Mouse (Mus musculus) adrenal gland, postnatal 36 days (tissue): ENCODE data around the gene Hsh2d. TPM values are rescaled to one million over a fixed set of nuclear protein-coding genes. Genes with fewer than 3 reads are reported as not detected.

ENCODE experiments used
- DNase-seq, 2 experiments: peaks; one replicate each; pipeline ENCODE4 v3.0.0; 2021; ENCODE audit warnings: mixed read lengths in 1 of 2
- long read RNA-seq, 2 experiments: library from polyadenylated mRNA; stranded (forward); transcript quantifications; one replicate each; pipeline ENCODE4 v2.0.0; 2021; ENCODE audit warnings: borderline sequencing depth in 2 of 2
- total RNA-seq, 2 experiments: library from RNA; stranded (reverse); gene quantifications; 2 replicates each; pipeline ENCODE4 v1.2.3; 2021

The Hsh2d gene
- total RNA-seq = not detected
- long read RNA-seq, experiment 1 = 0 reads
- long read RNA-seq, experiment 2 = 0 reads

- DNase-seq = no peak
Observed at GRCm38 (mm10) chr8:72189417-72190214, at the start of gene Hsh2d. Hsh2d (plus strand) TSS chr8:72189638.

GRCm38 (mm10) chr8:72143256-72143824 is 46.1 kb upstream of the Hsh2d start:
- no peak for DNase-seq

DNA sequence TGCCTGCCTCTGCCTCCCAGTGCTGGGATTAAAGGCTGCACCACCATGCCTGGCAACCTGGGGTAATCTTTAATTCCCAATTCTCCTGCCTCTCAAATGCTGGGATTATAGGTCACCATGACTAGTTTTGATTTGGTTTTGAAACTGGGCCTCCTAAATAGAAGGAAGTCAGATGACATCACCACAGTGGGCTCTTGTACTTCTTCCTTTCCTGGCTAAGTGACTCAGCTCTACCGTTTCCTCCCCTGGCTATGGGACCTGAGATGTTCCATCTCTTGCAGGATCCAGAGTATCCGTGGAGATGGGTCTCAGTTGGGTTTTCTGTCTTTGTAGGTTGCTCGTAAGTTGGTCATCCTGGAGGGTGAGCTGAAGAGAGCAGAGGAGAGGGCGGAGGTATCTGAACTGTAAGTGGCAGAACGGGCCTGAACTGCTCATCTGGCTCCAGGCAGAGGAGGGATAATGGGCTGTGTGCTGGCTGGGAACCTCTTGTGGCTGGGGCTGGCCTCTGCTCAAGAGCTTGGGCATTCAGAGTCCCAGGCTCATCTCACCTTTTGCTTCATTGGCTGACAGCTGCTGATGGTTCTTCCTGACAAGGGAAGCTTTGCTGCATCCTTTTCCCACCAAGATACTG is 45.0 kb upstream of the Hsh2d start:
- no peak for DNase-seq

DNA sequence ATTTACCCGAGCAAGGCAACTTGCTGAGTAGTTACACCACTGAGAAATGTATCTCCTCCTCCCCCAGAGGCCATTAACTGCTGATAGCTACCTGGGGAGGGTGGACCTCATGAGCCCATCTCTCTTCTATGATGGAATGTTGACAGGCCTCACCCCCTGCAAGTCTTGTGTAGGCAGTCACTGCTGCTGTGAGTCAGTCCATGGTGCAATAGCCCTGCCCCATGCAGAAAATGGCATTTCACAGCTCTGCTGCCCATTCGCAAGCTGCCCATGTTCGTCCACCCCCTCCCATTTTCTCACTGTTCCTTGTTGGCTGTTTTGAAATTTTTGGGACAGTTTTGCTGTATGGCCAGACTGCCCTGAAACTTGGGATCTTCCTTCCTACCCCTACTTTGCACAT is 43.9 kb upstream of the Hsh2d start:
- peak in 1 of 2 experiments; percentile 48 for DNase-seq

DNA sequence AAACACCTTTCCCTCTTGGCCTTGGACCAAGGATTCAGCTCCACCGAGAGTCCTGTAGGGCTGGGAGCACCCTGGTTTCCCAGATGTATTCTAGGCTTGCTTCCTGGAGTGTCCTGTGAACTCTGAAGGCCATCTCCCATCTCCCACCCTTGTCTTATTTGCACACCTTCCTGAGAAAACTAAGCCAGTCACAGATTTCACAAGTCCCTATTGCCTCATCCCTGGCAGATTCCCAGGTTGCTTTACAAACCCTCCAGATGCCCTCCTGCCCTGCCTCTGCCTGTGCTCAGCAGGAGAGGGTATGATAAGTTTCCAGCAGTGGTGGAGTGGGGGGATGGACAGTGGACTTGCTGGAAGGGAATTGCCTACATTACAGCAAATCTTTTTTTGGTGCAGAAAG is 43.4 kb upstream of the Hsh2d start:
- DNase-seq = peak; percentile 52 to 64

DNA sequence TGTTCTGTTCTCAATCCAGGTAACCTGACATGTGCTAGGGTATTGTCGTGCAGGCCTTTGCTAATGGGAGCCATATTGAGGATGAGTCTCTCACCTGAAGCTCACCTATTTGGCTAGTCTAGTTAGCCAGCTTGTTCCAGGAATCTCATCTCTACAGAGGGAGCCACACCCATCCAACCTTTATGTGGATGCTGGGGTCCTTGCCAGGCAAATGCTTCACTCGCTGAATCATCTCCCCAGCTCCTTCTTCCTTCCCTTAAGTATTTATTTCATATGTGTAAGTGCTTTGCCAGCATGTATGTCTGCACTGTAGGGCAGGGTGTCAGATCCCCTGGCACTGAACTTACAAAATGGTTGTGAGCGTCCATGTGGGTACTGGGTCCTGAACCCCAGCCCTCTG is 42.9 kb upstream of the Hsh2d start:
- no peak for DNase-seq

DNA sequence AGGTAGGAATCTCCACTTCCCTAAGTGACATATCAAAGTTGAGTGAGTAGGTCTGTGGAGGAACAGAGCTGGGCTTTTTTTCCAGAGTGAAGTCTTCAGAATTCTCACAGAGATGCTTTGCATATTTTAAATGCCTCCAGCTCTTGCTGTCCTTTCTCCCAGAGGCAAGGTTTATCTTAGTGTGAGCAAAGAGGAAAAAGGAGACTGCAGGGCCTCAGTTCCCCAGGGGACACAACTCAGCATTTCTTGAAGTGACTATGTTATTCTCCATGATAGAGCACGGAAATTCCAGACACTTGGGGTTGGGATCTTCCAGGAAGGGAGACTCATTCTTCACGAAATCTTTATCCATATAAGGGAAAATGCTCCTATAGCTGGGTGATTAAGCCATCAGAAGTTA is 42.2 kb upstream of the Hsh2d start:
- DNase-seq = no peak

DNA sequence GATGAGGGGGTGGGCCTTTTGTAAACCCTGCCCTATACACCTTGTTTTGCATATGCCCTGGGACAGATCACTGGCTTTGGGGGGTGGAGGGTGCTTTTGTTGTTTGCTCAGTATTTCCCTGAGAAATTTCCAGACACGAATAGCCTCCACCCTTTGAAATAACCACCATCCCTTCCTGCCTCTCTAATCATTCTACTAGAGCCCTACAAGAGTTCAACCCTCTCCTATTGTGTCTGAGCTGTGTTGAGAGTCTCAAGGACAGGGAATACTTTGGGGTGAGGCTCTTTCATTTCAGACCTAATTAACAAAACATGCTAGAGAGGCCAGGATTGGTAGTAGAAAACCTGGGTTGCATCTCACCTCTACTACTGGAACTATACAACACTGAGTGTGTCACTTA is 40.4 kb upstream of the Hsh2d start:
- no peak for DNase-seq

DNA sequence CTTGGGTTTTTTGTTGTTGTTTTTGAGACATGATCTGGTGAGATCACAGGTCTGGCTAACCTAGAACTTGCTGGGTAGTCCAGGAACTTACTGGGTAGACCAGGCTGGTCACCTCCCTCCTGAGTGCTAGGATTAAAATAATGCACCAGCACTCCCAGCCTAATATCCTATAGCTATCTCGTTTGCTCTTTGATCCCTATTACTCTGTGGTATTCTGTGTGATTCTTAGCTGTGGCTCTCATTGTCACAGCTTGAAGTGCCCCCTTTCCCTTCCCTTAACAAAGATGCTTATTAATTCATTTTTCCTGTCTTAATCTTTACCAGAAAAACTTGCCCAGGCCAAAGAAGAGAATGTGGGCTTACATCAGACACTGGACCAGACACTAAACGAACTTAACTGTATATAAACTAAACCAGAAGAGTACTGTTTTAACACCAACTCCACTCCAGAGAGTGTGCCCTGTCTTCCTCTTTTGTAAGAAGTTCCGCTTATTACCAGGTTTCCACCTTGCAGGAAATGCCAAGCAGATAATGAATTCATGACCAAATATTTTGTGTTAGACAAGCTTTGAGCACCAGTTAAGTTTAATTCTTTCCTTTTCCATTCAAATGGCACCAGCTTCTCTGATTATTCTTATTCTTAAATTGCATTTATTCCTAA is 37.9 kb upstream of the Hsh2d start:
- DNase-seq = no peak

GRCm38 (mm10) chr8:72153382-72153781 is 36.1 kb upstream of the Hsh2d start:
- no peak for DNase-seq

DNA sequence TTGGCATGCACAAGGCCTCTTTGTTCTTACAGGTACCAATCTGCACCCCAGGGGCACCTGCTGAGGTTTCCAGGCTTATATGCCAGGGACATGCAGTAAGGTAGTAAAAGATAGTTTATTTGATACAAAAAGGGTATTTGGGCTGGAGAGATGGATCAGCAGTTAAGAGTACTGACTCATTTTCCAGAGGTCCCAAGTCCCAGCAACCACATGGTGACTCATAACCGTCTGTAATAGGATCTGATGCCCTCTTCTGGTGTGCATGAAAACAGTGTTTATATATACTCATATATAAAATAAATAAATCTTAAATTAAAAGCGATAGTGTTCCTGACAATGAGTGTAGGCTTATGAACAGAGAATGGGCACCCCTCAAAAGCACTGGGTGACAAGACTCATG is 31.3 kb upstream of the Hsh2d start:
- no peak for DNase-seq

- no peak for DNase-seq
Observed at GRCm38 (mm10) chr8:72158726-72159125, 30.7 kb upstream of the Hsh2d start.

- DNase-seq = no peak
Observed at GRCm38 (mm10) chr8:72160007-72160406, 29.4 kb upstream of the Hsh2d start.

DNA sequence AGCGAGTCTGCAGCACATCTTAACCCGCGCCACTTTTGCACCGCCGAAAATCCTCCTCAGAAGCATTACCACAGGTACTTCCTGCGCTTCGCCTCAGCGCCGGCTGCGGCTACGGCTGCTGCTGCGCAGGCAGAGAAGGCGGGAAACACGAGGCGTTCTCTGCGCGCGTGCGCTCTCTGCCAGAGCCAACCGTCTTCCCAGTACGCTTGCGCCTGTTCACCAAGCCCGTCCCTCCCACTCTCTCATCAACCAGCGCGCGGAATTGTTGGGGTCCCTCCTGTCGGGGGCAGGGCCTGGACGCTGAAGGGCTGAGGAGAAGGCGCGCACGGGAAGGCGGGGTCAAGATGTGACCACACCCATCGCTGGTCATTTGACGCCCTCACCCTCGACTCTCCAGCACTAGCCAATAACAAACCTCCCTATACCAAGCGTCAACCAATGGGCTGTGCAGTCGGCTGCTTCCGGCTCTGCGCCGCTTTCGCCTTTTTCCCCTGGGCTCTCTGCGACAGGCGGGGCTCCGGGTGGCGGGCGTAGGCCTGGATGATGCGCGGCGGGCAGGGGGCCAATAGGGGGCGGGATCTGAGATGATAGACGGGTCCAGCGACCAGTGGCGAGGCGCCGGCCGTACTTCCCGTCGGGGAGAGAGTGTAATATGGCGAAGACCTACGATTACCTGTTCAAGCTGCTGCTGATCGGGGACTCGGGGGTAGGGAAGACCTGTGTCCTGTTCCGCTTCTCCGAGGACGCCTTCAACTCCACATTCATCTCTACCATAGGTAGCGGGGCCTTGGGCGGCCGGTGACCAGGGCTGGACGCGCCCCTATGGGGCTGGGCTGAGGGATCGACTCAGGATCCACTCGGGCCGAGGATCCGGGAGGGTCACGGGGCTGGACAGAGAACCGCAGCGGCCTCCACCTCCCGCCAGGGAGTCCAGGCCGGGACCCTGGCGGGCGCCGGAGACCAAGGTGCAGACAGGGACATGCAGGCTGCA is 28.4 kb upstream of the Hsh2d start, which contains the start of gene Rab8a:
TSS of gene Rab8a (plus strand) at position 494 of the 991 bp plus-strand sequence.
- DNase-seq = peak; percentile 99 to 100

DNA sequence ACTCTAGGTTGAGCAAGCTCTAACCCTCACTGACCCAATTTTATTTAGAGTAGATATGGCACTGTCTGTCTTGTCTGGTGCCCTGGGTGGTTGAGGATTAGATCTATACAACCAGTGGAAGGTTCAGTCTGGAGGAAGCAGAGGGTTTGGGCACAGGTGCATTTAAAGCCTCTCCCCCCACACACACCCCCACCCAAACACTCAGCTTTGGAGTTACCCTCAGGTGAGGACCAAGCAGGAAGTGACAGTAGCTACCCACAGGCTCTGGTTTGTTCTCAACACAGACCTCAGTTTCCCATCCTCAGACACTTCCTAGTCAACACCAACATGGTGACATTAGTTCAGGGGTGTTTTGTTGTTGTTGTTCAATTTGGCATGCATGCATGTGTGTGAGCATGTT is 26.6 kb upstream of the Hsh2d start:
- DNase-seq = no peak

GRCm38 (mm10) chr8:72169098-72169668 is 20.3 kb upstream of the Hsh2d start:
- no peak for DNase-seq

GRCm38 (mm10) chr8:72169681-72170249 is 19.7 kb upstream of the Hsh2d start:
- no peak for DNase-seq

GRCm38 (mm10) chr8:72177346-72177925 is 12.0 kb upstream of the Hsh2d start:
- peak; percentile 77 to 83 for DNase-seq

DNA sequence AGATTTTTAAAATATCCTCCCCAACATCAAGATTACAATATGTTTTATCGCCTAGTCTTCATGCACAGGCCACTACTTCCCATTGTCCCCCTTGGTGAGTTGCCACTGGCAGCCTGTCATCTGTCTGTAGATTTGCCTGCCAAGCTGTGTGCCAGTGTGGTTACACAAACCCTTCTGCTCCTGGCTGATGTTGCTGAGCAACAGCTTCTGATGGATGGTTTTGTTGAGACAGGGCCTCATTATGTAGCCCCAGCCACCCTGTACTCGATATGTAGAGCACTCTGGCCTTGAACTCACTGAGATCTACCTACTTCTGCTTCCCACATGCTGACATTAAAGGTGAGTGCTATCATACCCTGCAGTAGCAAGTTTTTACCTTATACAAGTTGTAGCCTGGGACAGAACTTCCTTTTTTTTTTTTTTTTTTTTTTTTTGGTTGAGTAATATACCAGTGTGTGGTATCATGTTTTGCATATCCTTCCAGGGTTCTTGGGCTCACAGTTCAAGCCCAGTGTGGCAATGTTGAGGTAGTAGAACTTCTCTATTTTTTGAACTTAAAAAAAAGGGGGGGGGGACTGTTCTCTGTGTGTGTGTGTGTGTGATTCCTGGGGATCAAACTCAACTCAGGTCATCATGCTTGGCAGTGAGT is 5.8 kb upstream of the Hsh2d start:
- peak; percentile 27 to 37 for DNase-seq
